ENCODE assay signal across 14 mouse cellular contexts in the genomic region with DNA sequence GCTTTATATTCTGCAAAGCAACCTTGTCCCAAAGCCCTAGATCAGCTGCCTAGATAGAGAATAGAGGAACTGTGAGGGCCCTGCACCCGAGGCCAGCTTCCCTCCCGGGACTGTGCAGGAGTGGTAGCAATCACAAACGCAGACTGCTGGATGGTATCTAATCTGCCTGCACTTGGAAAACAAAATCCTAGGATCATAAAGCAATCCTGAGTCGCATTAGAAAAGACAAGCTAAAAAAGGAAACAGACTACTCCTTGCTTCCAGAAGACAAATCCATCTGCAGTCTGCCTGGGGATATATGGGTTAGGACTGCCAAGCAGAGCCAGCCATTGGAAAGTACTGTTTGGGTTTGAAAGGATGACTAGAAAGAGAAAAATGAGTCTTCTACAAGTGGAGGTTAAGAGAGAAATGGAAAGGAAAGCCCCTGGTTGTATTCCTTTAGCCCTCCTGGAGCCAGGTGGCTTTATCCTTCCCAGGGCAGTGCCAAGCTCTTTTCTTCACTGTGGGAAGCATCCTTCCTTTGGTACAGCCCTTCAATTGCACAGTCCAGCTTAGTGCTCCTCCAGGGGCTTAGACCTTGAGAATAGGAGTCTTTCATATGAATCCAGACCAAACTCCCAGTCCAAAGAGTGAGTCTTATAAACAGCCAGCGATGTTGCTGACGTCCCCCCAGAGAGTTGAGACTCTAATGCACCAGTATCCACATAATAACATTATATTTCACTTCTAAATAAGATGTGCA.
DNase-seq lines count a peak whose midpoint lies in the region; ATAC-seq and TF ChIP-seq lines count a peak whose summit lies in the region.
"Had no signal": no experiment of that assay in that cellular context is flagged by ENCODE, and none has a peak within 500 bp of the region (broad histone marks: within the 10 kb centered on the region; RNA-seq: fewer than 3 reads in every experiment).

No protein-coding gene starts in this region.

- H3K9me3 ChIP-seq in midbrain, embryonic 15.5 days: no peaks in the 10 kb centered on the region
- H3K9me3 ChIP-seq: embryonic facial prominence, embryonic 10.5 days; forebrain, embryonic 10.5 days; hindbrain, embryonic 12.5 days had no signal

- no peak; the same call in 1 of the 2 replicates for ATAC-seq in midbrain, embryonic 15.5 days (replicated peaks)

- no peak overlapping the region for H3K4me2 ChIP-seq in midbrain, embryonic 15.5 days
- H3K4me2 ChIP-seq: hindbrain, embryonic 12.5 days had no signal

- no peak overlapping the region for H3K4me3 ChIP-seq in gastrocnemius, adult 2 months
- no peak overlapping the region for H3K4me3 ChIP-seq in midbrain, embryonic 15.5 days
- H3K4me3 ChIP-seq: embryonic facial prominence, embryonic 10.5 days; forebrain, embryonic 10.5 days; hindbrain, embryonic 12.5 days had no signal

- peaks cover 9% of the 10 kb centered on the region; the same call in 1 of the 2 replicates for H3K4me1 ChIP-seq in midbrain, embryonic 15.5 days
- H3K4me1 ChIP-seq: embryonic facial prominence, embryonic 10.5 days; forebrain, embryonic 10.5 days; hindbrain, embryonic 12.5 days had no signal

- no peak for DNase-seq in gastrocnemius, adult 2 months
- no peak for DNase-seq in gastrocnemius, adult 18-20 months (ENCODE audit: low spot score)
- peak; percentile 17 for DNase-seq in layer of hippocampus, adult 9-10 months (ENCODE audit: low spot score)
- DNase-seq in layer of hippocampus, postnatal 25 days (ENCODE audit: extremely low spot score in 1 of 2, low spot score in 1 of 2): no peak
- peak; percentile 66 for DNase-seq in brain, adult 2 months (ENCODE audit: low read depth, low spot score)
- DNase-seq in embryo, embryonic 10 days (ENCODE audit: low spot score): no peak
- DNase-seq: gastrocnemius, postnatal 25 days; lung, postnatal 4 days; retina, postnatal 1 day; thymus, postnatal 25 days had no signal

- intact Hi-C loops in gastrocnemius, adult 2 months (cut with DNase I): no loop called here

- 60% methylated on average over 6 of the region's 6 CpGs for WGBS in midbrain, embryonic 15.5 days

- H3K27ac ChIP-seq in gastrocnemius, adult 2 months: peak overlapping the region; percentile 12; the same call in 1 of the 2 replicates
- peak overlapping the region; percentile 28; the same call in 1 of the 2 replicates for H3K27ac ChIP-seq in midbrain, embryonic 15.5 days
- H3K27ac ChIP-seq: embryonic facial prominence, embryonic 10.5 days; forebrain, embryonic 10.5 days; hindbrain, embryonic 12.5 days had no signal

- H3K36me3 ChIP-seq in midbrain, embryonic 15.5 days (replicated peaks): no peaks in the 10 kb centered on the region
- H3K36me3 ChIP-seq: embryonic facial prominence, embryonic 10.5 days; forebrain, embryonic 10.5 days; hindbrain, embryonic 12.5 days had no signal

- TF ChIP-seq CTCF in gastrocnemius, adult 2 months (IDR thresholded peaks at IDR 0.05): no peak

- H3K27me3 ChIP-seq in midbrain, embryonic 15.5 days (replicated peaks): no peaks in the 10 kb centered on the region
- H3K27me3 ChIP-seq: hindbrain, embryonic 12.5 days had no signal

- no peak overlapping the region for H3K9ac ChIP-seq in midbrain, embryonic 15.5 days
- H3K9ac ChIP-seq: hindbrain, embryonic 12.5 days had no signal

Comparison
In these comparisons a context has a peak if more than half of its experiments do, and no peak if none do; other contexts are left out.
1. DNase-seq: peak in layer of hippocampus, adult 9-10 months (single experiment) and brain, adult 2 months (single experiment); none in gastrocnemius, adult 2 months (single experiment), gastrocnemius, adult 18-20 months (single experiment), layer of hippocampus, postnatal 25 days (0 of 2) and embryo, embryonic 10 days (single experiment).